Mouse (Mus musculus) lung, postnatal 0 days (tissue): ENCODE measurements at regions not wholly inside any gene's neighbourhood (a gene's known extent, or its start where the extent isn't known, plus 50 kb on each side); places are given as distances from the start of the nearest gene placed in this dataset.

Experiments used
- ATAC-seq: fragments of 200-750 bp; cut with Nextera tagmentation; 2 replicates; pipeline ENCODE4 v1.8.0; 2017; ENCODE audit warnings: moderate library complexity
- DNase-seq: peaks from one replicate; pipeline ENCODE4 v3.0.0-alpha.2; 2016; ENCODE audit warnings: low spot score
- H3K27ac ChIP-seq: fragments of 300-500 bp; sonication (generic); 2 replicates; pipeline ENCODE4 v1.5.1; 2014; ENCODE audit warnings: antibody characterized with exemption, mild to moderate bottlenecking, low read length, mixed read lengths
- H3K27me3 ChIP-seq: fragments of 300-500 bp; sonication (generic); replicated peaks from 2 replicates; pipeline ENCODE4 v1.6.1; 2014; ENCODE audit warnings: low read length, mixed read lengths; ENCODE audit not compliant: insufficient read depth
- H3K36me3 ChIP-seq: fragments of 300-500 bp; sonication (generic); 2 replicates; pipeline ENCODE4 v1.6.1; 2014; ENCODE audit warnings: low read length, mixed read lengths; ENCODE audit not compliant: insufficient read depth
- H3K4me1 ChIP-seq: fragments of 300-500 bp; sonication (generic); 2 replicates; pipeline ENCODE4 v1.6.1; 2014; ENCODE audit warnings: antibody characterized with exemption, low read depth, low read length, mixed read lengths; ENCODE audit not compliant: insufficient read depth
- H3K4me2 ChIP-seq: fragments of 300-500 bp; sonication (generic); replicated peaks from 2 replicates; pipeline ENCODE4 v1.6.1; 2014; ENCODE audit warnings: low read depth, mild to moderate bottlenecking, low read length, moderate library complexity, mixed read lengths
- H3K4me3 ChIP-seq: fragments of 300-500 bp; sonication (generic); 2 replicates; pipeline ENCODE4 v1.5.1; 2014; ENCODE audit warnings: low read depth, low read length
- H3K9ac ChIP-seq: fragments of 300-500 bp; sonication (generic); replicated peaks from 2 replicates; pipeline ENCODE4 v1.6.1; 2014; ENCODE audit warnings: low read depth, mild to moderate bottlenecking
- H3K9me3 ChIP-seq: fragments of 300-500 bp; sonication (generic); 2 replicates; pipeline ENCODE4 v1.6.1; 2016; ENCODE audit warnings: low read length, mixed read lengths
- CTCF ChIP-seq: IDR thresholded peaks from 2 replicates; pipeline ENCODE4 v1.5.1; 2016; ENCODE audit warnings: antibody characterized with exemption, mild to moderate bottlenecking
- EP300 ChIP-seq: IDR thresholded peaks from 2 replicates; pipeline ENCODE4 v1.6.1; 2016; ENCODE audit warnings: antibody characterized with exemption, mild to moderate bottlenecking, control low read depth
- WGBS: fragments of 180-500 bp; shearing (Covaris S2); extraction: QIAGEN DNeasy Blood & Tissue Kit; methylation state at CpG from one replicate; pipeline ENCODE4 v1.1.7; 2014; 5-methylcytosine and 5-hydroxymethylcytosine counted together

GRCm38 (mm10) chr2:138733846-138734245, 477.5 kb downstream of the Btbd3 start:
- Histone ChIP-seq H3K4me3 (no peak overlapping the region), H3K9ac (no peak overlapping the region), H3K4me2 (no peak overlapping the region), H3K4me1 (no peaks in the 10 kb centered on the region), H3K27ac (no peak overlapping the region), H3K36me3 (no peaks in the 10 kb centered on the region), H3K9me3 (no peaks in the 10 kb centered on the region), H3K27me3 (no peaks in the 10 kb centered on the region)
- DNase-seq = no peak
- no peak for ATAC-seq
- TF ChIP-seq CTCF (no peak), EP300 (no peak)
- WGBS = 56% methylated on average over 2 of the region's 2 CpGs

DNA sequence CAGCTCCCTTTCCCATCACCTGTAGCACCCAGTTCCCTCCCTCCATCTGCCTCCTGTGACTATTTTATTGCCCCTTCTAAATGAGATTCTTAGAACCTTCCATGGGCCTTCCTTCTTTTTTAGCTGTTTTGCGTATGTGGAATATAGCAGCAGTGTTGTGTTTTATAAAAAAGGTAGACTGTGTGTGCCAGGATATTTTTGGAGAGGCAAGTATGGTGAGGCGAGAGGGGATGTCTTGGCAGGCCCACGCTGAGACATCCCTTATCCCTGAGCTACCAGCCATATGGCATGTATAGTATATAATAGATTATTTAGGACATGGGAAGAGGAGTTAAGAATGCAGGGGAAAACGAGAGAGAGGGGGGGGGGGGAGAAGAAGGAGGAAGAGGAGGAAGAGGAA, 488.4 kb downstream of the Btbd3 start:
- H3K27me3 ChIP-seq = no peaks in the 10 kb centered on the region
- no peak for ATAC-seq
- DNase-seq = no peak
- no peak overlapping the region for H3K4me2 ChIP-seq
- no peak overlapping the region for H3K9ac ChIP-seq
- TF ChIP-seq CTCF (no peak), EP300 (no peak)
- 69% methylated on average over 4 of the region's 4 CpGs for WGBS
- H3K27ac ChIP-seq = no peak overlapping the region
- no peak overlapping the region for H3K4me3 ChIP-seq
- H3K4me1 ChIP-seq = no peaks in the 10 kb centered on the region
- no peaks in the 10 kb centered on the region for H3K36me3 ChIP-seq
- H3K9me3 ChIP-seq = no peaks in the 10 kb centered on the region

DNA sequence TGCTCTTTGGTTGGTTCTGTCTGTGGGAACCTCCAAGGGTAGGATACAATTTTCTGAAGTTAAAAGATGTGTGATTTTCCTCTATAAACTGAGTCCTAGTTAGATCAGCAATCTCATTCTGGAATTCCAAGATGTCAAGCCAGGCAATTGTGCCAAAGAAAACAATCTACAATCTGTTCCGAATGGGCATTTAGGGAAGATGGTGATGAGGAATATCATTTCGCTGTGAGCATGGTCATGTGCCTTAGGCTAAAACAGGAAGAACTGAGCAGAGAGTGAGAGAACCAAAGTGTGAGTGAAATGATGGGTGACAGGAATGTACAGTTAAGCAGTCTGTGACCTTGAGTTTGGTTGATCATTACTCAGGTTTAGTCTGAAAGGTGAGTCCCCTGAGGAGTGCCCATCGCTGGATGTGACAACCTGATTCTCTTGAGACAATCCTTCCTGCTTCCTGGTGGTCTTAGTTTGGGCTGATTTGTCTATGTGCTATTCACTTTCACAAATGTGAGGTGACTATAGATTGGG, 504.1 kb downstream of the Btbd3 start:
- 83% methylated on average over 3 of the region's 3 CpGs for WGBS
- Histone ChIP-seq H3K4me2 (no peak overlapping the region), H3K27me3 (no peaks in the 10 kb centered on the region), H3K27ac (no peak overlapping the region), H3K4me3 (no peak overlapping the region), H3K36me3 (no peaks in the 10 kb centered on the region), H3K9me3 (no peaks in the 10 kb centered on the region), H3K4me1 (no peaks in the 10 kb centered on the region), H3K9ac (no peak overlapping the region)
- ATAC-seq (no peak), DNase-seq (no peak)
- no peak for TF ChIP-seq EP300
- no peak for TF ChIP-seq CTCF

GRCm38 (mm10) chr2:138761400-138761799, 505.0 kb downstream of the Btbd3 start:
- H3K27me3 ChIP-seq = no peaks in the 10 kb centered on the region
- no peaks in the 10 kb centered on the region for H3K4me1 ChIP-seq
- DNase-seq (no peak), ATAC-seq (no peak)
- no peak overlapping the region for H3K4me3 ChIP-seq
- H3K27ac ChIP-seq = no peak overlapping the region
- H3K36me3 ChIP-seq = no peaks in the 10 kb centered on the region
- H3K9ac ChIP-seq = no peak overlapping the region
- no peak for TF ChIP-seq CTCF
- no peak for TF ChIP-seq EP300
- 68% methylated on average over 1 of the region's 1 CpGs for WGBS
- H3K9me3 ChIP-seq = no peaks in the 10 kb centered on the region
- no peak overlapping the region for H3K4me2 ChIP-seq

- Histone ChIP-seq H3K27ac (no peak overlapping the region), H3K9ac (no peak overlapping the region), H3K9me3 (no peaks in the 10 kb centered on the region), H3K4me2 (no peak overlapping the region), H3K4me3 (no peak overlapping the region), H3K36me3 (no peaks in the 10 kb centered on the region), H3K4me1 (no peaks in the 10 kb centered on the region), H3K27me3 (no peaks in the 10 kb centered on the region)
- WGBS = 75% methylated on average over 9 of the region's 9 CpGs
- DNase-seq = no peak
- ATAC-seq = no peak
- TF ChIP-seq CTCF (no peak), EP300 (no peak)
These were observed 510.0 kb downstream of the Btbd3 start for GRCm38 (mm10) chr2:138766275-138766842.

GRCm38 (mm10) chr2:138783781-138784180, 527.4 kb downstream of the Btbd3 start:
- H3K4me2 ChIP-seq = no peak overlapping the region
- DNase-seq (no peak), ATAC-seq (no peak)
- H3K4me1 ChIP-seq = no peaks in the 10 kb centered on the region
- 58% methylated on average over 3 of the region's 3 CpGs for WGBS
- TF ChIP-seq EP300 (no peak), CTCF (no peak)
- no peak overlapping the region for H3K27ac ChIP-seq
- no peak overlapping the region for H3K4me3 ChIP-seq
- H3K27me3 ChIP-seq = no peaks in the 10 kb centered on the region
- H3K36me3 ChIP-seq = no peaks in the 10 kb centered on the region
- H3K9me3 ChIP-seq = no peaks in the 10 kb centered on the region
- no peak overlapping the region for H3K9ac ChIP-seq
